Mouse (Mus musculus) right cerebral cortex, postnatal 14 days (tissue): ENCODE data around the gene Slc25a21.

Experiments
- DNase-seq: peaks from one replicate; pipeline ENCODE4 v3.0.0; 2022

The Slc25a21 gene

DNA sequence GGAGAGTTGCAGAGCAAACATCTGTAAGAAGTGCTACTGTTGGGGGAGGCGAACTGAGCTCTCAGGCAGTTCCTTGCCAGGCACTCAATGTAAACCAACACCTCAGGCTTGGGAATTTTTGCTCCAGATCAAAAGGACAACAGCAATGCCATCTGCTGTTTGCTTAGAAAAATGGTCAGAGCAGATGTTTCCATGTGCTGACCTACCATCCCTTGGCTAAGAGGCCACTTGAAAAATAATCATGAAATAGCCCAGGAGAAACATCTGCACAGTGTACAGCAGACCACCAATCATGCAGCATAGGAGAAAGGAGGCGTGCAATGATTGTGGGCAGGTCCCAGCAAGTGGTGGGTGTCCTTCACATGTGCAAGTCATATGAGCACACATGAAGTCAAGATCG lies 180.9 kb downstream of the Slc25a21 start:
- DNase-seq = no peak

DNA sequence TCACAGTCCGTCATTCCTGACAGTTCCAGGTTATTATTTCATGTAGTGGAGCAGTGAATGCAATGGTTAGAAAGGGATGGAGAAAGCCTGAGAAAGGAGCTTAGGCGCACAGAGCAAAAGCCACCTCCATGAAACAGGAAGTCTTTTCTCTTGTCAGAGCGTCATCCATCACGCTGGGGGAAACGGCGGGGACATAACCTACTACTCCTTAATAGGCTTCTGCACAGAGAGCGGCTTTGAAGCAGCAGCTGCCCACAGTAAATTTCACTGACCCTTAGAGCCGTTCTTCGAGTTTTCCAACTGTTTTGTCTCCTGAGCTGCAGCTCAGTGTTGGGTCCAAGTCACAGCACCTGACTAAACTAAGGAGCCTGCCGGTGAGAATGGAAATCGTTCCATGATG lies 188.3 kb downstream of the Slc25a21 start:
- DNase-seq = no peak

DNA sequence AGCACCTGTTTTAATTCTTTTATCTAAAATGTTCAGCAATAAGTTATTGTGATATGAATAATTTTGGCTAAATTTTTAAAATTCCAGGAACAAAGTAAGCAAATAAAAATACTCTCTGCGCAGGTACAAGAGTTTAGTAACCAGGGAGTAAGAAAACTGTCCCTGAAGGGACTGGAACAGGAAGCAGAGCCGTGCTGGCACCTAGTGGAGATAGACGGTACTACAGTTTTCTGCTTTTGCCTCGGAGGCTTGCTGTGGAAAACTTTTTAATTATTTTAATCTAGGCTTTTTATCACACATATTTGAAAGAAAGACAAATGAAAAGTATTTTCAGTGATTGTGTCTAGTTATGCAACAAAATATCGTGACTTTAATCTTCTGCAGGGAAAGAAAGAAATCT lies 211.2 kb downstream of the Slc25a21 start:
- DNase-seq = peak; percentile 75

DNA sequence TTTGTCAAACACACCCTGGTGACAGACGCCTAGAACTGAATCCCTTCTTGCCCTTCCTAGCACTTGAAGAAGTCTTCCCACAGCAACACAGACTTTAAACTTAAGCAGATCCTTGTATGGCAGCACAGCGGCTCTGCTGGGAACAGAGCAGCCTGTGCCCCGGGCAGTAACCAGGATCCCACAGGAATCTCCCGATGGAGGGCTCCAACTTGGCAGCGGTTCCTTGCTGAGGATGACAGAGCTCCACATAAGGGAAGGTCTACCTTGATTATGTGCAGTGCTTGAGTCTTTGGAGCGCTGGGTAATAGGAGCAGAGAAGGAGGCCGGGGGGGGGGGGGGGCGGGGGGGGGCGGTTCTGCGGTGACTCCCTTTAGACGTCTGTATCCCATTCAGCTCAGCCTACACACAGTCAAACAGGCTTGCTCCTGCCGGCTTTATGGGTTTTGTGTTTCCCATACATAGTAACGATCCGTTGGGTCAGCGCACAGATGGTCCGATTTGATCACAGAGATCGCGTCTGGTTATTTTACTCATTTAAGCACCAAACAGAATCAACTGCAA lies 215.1 kb downstream of the Slc25a21 start:
- DNase-seq = no peak

DNA sequence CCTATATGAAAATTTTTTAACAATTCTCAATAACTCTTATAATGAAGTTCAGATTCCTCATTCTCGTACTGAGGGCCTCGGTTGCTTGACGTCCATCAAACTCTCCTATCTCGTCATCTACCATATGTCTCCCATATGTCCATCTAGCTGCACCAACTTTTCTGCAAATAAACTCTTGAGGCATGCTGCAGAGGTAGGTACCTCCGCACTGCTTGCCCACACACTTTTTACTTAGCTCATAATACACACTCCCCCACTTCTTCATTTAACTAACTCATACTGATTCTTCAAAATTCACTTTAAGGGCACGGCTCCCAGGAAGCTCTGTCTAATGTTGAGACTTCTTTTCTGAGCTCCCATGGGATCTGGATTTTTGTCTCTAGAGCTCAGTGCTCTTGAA lies 222.0 kb downstream of the Slc25a21 start:
- DNase-seq = no peak

DNA sequence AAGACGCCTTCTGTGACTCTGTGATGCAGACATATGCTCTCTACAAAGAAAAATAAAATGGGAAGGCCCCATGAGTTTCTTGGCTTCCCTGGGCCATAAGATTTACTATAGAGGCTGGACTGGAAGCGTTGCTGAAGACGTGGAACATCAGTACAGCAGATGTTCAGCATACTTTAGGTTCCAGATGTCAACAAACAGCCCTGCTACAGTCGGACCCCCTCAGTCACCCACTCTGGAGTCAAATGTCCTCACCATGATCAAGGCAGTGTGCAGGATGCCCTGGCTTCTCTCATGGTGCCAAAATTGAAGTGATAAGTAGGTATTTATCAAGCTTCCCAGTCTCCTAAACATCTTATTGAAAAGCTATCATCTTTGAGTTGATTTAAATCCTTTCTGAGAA lies 234.0 kb downstream of the Slc25a21 start:
- no peak for DNase-seq

DNA sequence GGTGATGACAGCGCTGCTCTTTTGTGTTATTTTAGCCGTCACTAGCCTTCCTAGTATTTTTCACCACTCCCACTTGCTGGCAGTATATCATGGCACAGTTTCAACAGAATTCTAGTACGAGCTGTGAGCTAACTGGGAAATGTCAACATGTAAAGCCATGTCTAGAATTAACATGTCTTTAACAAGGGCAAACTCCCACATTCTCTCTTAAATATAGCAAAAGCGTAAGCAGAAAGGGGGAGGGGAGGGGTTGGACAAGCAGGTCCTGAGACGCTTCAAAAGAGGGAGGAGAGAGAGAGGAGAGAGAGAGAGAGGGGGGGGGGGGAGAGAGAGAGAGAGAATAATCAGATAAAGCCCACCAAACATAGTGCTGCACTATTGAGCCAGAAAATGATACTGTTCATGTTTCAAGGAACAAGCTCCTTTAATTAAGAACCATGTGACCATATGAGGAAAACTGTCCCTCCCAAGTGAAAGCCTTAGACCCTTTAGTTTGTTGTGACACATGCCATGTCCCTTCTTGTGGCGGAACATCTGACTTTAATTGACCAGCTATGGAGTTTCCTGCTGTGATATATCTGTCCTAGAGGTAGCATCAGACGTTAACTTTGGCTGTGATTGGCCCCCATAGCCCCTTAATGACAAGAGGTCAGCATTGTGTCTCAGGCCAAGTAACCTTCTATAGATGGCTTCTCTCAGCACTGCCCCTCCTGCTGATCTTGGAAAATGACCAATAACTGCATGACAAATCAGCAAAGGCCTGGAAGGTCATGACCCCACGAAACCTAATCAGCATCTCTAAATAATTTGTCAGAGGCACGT lies 237.8 kb downstream of the Slc25a21 start:
- DNase-seq = no peak

DNA sequence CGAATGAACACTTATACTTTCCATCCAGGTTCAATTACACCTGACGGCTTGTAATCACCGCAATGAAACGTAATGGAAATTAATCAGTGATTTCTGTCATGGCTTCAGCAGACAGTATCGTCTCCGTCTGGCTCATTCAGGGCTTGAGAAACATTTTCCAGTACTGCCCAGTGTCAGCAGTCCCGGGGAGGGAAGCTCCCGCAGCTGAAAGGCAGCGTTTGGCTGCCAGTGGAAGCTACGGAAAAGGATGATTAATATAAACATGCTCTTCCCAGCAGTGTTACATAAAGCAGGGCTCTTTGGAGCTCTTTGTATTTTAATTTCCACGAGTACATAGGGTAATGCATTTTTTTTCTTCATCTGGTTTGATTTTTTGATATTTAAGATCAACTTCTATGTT lies 239.0 kb downstream of the Slc25a21 start:
- no peak for DNase-seq

DNA sequence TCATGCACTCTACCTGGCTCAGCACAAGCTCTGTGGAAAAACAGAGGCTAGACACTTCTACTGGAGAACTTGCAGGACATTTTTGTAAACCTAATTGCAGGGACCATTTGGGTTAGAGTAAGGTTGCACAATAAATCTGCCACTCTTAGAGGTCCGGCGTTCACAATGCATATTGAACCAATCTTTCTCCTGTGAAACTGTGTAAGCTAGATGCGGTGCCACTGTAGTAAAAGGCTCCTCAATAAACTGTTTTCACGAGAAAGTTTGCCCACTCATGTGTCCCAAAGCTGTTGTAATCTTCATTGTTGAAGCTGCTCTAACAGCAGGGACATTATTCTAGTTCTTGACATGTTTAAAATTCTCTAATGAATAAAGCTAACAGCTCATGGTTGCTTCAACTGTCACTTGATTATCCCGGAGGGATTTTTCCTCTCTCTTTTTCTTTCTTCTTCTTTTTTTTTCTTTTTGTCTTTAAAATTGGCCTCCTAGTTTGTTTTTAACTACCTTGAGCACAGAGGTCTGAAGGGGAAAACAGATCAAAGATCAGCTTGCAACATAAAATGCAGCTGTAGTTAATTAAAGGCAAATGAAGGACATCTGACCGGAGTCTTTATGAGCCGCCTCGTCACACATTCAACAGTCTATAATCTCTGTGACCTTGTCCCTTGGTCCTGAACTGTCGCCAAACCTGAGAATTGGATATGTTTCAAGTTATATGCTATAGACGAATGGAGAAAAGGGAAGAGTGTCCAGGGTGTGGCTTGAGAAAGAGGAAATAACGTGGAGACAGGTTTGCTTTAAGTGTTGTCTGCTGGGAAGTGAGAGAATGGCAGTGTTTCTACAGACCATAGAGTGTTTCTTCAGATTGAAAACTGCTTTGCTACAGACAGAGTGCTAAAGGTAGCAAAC lies 245.3 kb downstream of the Slc25a21 start:
- no peak for DNase-seq

DNA sequence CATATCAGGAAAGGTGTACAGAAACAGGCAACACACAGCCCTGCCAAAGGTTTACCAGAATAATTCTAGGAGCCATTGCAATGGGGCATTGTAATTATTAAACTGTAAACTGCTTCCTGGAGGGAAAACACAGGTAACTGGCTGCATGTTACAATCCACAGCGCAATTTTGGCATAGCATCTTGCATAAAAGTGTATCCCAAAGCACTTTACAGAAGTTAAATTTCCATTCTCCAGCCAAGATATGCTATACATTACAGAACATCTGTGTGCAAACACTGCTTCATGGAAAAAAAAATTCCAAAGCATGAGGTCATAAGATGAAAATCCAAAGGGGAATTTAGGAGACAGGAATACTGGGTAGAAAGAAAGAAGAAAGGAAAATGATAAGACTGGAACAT lies 253.0 kb downstream of the Slc25a21 start:
- DNase-seq = no peak

DNA sequence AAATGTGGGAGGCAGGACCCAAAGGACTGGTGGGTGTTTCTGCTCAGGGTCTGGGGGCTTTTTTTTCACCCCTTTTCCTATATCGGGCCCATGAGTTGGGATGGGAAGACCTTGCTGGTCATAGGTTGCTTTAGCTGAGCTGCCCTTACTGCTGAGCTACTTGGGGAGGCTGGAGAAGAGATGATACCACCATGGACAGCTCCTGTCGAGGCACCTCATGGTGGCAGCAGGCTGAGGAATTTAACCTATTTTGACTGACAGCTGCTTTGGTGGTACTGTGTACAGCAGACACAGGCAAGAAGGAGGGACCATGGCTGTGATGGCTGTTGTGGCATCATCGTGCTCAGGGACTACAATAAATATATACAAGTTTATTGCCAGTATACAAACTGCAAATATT lies 256.4 kb downstream of the Slc25a21 start:
- DNase-seq = no peak

DNA sequence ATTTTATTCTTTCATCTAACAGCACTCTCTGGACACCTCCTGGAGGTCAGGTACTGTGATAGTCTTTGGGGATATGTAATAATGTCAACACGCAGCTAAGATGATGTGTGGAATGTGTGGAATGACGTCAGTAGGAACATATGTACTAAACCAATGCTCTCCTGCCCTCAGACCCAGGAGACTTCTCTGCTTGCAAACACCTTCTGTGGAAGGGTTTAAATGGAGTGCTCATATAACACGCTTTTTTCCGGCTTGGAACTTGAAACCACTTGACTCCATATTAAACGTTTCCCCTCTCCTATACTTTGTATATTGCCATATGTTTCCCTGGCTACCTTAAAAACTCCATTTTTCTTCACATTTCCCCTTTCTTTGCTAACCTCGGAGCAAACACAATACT lies 279.1 kb downstream of the Slc25a21 start:
- no peak for DNase-seq

DNA sequence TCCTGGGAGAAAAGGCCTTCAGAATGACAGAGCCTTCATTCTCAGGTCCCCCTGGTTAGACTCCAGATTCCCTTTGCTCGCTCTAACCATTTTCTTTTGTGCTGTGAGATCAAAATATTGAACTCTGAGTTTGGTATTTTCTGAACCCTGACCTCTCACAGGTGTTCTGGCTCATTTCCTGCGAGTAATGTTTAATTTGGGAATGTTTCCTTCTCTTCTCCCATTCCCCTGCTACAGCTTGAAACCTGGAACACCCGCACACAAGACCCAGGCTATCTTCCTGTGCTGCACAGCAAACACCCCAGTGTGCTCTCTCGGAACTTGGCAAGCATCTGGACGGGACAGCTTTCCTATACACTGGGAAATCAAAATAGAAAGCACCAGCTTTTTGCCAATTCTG lies 290.8 kb downstream of the Slc25a21 start:
- no peak for DNase-seq

DNA sequence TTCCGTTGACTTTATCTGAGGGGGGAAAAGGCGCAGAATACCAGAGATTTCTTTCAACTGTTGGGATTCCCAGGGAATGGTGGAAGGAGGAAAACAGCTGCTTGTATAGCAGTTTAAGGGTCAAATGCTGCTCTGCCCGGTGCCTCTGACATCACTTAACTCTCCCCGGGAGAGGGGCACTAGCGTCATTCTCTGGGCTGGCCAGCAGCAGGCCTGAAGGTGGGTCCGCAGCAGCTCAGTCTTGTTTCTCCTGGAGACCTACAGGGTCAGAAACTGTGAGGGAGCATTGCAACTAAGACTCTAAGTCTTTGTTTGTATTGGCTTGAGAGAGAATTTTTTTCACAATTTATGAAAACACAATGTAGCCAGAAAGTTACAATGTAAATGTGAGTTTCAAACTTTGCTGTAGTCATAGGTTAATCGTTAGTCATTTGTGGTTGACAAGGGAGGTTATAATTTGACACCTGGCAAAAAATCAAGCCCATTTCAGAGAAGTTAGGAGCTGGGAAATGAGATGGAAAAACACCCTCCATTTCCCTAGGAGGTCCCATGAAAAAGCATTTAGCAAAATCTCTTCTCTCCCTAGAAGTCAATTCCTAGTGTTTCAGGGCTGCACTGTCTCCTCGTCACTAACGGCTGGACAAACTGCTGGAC lies 291.5 kb downstream of the Slc25a21 start:
- no peak for DNase-seq

DNA sequence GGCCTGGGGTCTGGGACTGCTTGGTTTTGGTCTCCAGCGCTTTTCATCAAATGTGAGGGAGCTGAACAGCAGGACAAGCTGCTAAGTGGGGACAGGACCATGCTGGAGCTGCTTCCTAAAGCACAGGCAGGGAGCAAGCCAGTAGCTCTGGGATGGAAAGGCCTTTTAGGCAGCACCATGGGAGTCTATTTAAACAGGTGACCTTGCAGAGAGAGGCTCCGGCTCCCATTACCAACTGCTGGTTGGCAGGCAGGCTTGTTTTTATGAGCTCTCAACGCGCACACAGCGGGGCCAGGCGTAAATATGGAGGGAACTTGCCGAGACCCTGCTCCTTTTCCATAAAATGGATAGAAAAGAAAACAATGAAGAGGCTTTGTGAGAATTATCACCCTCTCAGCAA lies 292.1 kb downstream of the Slc25a21 start:
- no peak for DNase-seq

DNA sequence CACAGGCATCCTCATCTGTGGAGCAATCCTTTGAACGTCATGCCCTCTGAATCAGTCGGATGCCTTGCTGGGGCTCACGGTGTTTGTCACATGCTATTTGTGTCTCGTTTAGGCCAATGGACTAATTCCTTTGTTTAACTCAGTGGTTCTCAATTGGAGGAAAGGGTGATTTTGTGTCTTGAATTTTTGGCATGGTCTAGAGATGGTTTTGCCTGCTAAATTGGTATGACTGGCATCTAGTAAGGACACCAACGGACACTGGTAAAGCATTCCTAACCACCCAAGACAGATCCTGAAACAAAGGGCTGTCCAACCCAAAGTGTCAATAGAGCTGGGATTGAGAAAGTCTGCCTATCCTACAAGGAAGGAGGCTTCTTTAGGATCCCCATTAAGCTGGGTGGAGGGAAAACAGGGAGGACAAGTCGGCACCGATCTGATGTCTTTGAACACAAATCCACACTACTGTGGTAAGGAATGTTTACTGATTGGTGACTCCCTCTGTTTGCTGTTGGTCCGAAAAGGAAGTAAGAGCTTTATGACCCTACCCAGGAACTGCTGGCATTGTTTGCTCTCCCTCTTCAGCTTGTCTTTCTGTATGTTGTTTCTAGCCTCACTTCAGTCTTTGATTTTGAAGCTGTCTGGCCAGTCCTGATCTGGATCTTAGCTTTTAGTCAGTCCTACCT lies 294.4 kb downstream of the Slc25a21 start:
- no peak for DNase-seq

DNA sequence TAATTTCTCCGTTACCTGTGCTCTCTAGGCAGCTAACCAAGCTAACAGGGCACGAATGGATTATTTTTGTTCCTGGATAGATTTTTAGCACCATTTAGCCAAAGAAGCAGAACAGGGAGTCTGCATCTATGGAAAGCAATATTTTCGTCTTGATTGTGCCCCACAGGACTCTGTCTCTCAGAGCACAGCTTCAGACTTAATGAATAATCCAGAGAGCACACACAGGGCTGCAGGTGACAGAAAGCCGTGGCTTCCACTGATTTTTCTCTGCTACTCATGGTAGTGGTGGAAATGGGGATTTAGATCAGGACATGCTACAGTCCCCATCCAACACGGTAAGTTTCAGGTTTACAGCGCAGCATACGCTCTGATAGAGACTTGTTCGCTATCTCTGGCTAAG lies 299.3 kb downstream of the Slc25a21 start:
- no peak for DNase-seq

DNA sequence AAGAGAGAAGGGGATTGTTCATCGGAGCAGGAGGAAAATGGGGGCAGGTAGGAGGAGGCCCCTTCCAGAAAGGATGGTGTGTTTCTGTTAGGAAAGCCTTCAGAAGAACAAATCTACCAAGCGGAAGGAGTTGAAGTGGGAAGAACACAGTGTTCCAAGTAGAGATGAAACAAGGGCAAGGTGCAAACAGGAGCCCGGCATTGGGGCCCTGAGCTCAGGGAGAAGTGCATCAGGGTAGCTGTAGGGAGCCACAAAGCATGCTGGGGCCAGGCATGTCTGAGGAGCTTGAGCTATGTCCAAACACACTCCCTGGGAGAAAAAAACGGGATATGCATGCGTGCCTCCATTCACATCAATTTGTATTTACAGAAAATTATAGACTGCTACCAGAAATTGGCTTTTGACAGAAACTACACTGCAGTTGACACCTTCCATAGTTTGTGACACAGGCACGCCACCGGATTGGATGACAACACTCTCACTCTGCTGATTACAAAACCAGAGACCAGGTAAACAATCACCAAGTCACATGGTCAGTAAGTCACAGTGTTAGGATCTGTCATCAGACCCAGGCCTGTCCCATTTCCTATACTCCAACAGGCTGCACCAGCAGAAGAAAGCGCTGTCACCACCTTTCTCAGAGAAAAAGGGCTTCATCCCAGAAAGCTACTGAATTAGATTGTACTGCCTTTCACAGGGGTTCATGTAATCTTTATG lies 299.9 kb downstream of the Slc25a21 start:
- no peak for DNase-seq

DNA sequence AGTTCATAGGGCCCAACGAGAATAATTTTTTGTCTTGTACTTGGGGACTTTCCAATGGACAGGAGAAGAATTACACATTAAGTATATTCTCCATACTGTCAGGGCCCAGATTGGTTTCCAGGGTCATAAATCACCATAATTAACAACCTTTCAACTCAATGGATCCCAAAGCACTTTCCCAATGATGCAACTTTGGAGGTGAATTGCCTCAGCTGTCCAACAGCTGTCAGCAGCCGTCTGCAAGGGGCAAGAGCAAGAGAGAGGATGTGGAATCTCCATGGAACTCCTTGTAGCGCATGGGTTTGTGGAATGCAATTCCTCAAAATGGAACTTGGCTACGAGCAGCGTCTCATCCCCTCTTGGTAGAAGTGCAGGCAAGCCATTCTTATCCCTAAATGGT lies 302.3 kb downstream of the Slc25a21 start:
- DNase-seq = no peak

DNA sequence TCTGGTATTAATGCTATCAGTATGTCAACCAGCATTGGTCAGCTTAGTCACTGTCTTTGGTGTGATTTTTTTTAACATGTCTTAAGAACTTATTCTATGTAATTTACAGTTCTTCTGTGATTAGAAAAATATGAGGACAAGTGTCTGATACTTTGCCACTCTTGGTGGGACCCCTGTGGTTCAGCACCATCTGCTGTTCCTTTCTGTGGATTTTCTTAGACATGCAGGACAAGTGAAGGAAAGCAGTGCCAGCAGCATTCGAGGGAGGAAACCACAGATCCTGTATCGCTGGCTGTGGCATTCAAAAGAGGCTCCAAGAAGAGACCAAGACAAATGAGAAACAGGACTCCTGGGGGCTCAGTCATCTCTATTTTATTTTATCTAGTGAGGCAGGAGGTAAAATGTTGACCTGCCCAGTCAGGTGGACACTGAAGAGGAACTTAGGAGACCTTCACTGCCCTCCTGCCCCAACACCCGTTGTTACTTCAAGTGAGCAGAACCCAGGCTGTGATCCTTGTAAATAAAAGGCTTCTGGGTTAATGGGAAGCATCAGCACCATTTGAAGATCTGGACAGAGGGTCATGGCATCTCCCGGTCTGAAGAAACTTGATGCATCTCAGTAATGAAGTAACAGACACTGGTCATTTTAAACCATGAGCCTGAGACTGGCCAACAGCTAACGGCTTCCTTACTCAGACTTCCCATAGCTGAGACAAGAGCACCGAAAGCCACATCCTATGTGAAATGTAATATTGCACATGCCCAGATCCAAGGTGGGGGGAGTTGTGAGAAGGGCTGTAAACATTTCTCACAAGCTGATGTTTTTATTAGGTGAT lies 306.2 kb downstream of the Slc25a21 start:
- DNase-seq = no peak

DNA sequence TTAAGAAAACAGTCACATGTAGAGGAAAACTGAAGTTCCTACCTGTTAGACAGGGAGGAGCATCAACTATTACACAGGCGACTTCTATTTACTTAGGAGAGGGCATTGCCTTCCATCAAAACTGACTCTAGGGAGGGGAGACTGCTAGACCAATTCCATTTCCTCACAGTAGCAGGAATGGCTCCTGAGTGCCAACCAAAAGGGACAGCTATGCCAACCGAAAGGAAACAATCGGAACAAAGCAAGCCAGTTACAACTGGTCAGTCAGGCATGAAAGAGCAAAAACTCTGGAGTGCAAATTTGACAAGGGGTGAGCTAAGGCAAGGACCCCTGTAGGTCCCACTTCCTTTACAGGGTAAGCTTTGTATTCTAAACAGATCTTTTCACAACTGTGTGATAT lies 319.5 kb downstream of the Slc25a21 start:
- no peak for DNase-seq
